Mouse (Mus musculus) liver (tissue): ENCODE data around the gene Gdpd1.
A peak's percentile ranks its signal among the peaks of the same experiment; 100 is the strongest.
"Not testable (repeated sequence)": the region's sequence is repeated elsewhere in the genome, so short reads cannot be mapped to it uniquely, and the experiment has no call there.

Experiments
- DNase-seq: peaks from one replicate; pipeline ENCODE4 v3.0.0-alpha.2; 2020; ENCODE audit warnings: mixed read lengths

Gdpd1 gene

GRCm38 (mm10) chr11:87073866-87074440 lies at the start of gene Gdpd1:
Gdpd1 (minus strand) TSS chr11:87074062.
- peak; percentile 92 for DNase-seq

GRCm38 (mm10) chr11:87121864-87122263 lies 48.0 kb upstream of the Gdpd1 start:
- no peak for DNase-seq

- DNase-seq: no peak
Observed at GRCm38 (mm10) chr11:87110172-87110909, 36.5 kb upstream of the Gdpd1 start.

GRCm38 (mm10) chr11:87109519-87110171 lies 35.8 kb upstream of the Gdpd1 start:
- DNase-seq: peak; percentile 57

- DNase-seq: peak; percentile 97
Observed at GRCm38 (mm10) chr11:87108755-87109518, 35.1 kb upstream of the Gdpd1 start, which contains the start of gene Ska2. Ska2 (plus strand) TSS chr11:87109234.

GRCm38 (mm10) chr11:87108409-87108754 lies 34.5 kb upstream of the Gdpd1 start, which contains the start of gene Prr11:
Prr11 (minus strand) TSS chr11:87108708.
- no peak for DNase-seq

- DNase-seq: no peak
Observed at GRCm38 (mm10) chr11:87087142-87087541, 13.3 kb upstream of the Gdpd1 start.

DNA sequence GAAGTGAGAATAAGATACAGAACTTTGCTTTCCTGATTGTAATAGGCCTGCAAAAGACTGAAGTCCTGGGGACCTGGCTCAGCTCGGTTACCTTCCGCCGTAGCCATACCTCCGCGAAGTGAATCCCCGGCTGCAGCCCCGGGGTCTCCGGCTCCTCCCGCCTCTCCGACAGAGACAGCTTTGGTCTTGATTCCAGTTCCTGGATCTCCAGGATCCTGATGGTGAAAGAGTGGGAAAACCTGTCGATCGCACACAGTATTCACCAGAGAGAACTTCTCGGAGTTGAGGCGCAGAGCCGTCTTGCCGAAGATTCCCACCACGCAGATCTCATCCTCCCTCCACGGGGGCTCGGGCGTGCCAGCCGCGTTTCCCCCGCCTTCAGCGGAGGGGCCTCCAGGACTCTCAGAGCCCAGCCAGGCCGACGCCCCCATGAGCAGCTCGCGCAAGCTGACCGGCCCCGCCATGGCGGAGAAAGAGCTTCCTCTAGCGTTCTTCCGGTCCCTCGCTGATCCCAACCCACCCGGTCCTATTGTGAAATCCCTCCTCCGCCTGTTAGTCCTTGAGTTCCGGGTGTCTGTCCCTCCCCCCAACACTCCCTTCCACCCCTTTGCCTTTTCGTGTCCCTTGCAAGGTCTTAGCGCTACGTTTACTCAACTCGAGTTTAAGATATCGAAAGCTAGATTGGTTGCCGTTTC lies 12.6 kb upstream of the Gdpd1 start, which contains the start of gene Smg8:
Gene Smg8, minus strand, starts transcription at position 485 of the 695 bp plus-strand sequence.
- peak; percentile 85 for DNase-seq

GRCm38 (mm10) chr11:87085461-87085860 lies 11.6 kb upstream of the Gdpd1 start:
- DNase-seq: no peak

- no peak for DNase-seq
Observed at GRCm38 (mm10) chr11:87083712-87084111, 9.8 kb upstream of the Gdpd1 start.

- peak; percentile 70 for DNase-seq
Observed at GRCm38 (mm10) chr11:87073343-87073865, 458 bp downstream of the Gdpd1 start.

GRCm38 (mm10) chr11:87062087-87062486 lies 11.8 kb downstream of the Gdpd1 start:
- no peak for DNase-seq

- no peak for DNase-seq
Observed at GRCm38 (mm10) chr11:87060410-87060809, 13.5 kb downstream of the Gdpd1 start.

DNA sequence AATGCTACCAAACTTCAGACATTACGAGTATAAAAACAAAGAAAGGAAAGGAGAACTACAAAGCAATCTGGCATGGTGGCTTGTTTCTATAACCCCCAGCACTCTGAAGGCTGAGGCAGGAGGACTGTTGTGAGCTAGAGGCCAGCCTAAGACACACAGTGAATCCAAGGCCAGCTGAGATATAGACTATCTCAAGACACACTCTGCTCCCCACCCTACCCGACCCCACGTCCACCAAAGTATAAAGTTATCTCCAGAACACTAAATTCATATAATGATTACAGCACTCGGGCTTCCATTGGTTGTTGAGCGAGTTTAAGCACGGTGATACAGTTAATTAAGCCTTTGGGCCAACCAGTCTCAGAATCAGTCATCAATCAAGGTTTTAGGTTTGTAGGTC lies 17.6 kb downstream of the Gdpd1 start:
- DNase-seq: peak; percentile 52

DNA sequence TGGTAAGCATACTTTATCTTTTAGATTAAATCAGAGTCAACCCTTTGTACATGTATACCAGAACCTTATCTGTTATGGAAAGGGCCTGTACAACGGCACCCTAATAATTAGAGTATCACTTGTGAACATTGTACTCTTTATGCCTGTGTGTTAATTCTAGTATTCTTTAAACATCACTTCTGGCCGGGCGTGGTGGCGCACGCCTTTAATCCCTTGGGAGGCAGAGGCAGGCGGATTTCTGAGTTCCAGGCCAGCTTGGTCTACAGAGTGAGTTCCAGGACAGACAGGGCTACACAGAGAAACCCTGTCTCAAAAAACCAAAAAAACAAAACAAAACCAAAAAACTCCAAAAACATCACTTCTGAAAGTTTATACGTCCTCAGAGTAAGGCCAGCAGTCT lies 25.0 kb downstream of the Gdpd1 start:
- DNase-seq: not testable (repeated sequence)

GRCm38 (mm10) chr11:87046968-87047367 lies 26.9 kb downstream of the Gdpd1 start:
- DNase-seq: peak; percentile 18

DNA sequence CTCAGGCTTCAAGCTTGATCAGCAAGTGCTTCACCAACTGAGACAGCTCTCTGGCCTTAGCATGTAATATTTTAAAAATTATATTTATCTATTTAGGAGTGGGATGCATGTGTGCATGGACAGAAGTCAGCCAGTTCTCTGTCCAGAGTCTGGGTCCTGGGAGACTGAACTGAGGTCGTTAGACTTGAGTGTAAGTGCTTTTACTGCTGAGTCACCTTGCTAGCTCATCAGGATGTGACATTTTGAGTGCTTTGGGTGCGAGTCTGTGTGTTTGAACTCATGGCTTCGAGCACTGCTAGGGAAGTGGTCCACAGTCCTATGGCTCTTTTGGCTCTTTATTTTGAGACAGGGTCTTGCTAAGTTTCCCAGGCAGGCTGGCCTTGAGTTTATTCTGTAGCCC lies 30.8 kb downstream of the Gdpd1 start:
- DNase-seq: no peak

DNA sequence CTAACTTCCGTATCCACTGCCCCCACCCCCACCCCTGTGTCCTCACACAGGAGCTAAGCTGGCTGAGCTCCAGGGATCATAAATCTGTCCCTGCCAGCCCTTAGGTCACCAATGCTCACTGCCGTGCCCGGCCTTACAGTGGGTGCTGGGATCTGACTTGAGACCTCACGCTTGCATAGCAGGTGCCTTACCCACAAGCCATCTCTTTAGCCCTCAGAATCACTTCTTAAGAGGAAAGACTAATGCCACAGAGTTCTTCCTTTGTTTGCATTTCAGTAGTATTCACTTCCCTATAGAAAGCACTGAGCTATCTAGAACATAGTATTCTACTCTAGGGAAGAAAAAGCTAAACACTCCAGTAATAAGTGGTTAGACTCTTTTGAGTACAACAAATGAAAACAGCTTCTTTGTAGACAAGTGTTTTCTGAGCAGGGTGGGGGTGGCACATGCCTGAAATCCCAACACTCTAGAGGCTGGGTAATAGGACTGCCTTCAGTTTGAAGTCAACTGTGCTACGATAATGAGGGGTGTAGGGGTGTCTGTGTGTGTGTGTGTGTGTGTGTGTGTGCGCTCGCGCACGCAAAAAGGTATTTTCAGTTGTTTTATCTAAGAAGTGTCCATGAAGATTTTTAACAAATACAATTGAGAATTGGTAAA lies 34.4 kb downstream of the Gdpd1 start:
- DNase-seq: no peak

GRCm38 (mm10) chr11:87036180-87036579 lies 37.7 kb downstream of the Gdpd1 start:
- DNase-seq: peak; percentile 38

GRCm38 (mm10) chr11:87028212-87028611 lies 45.6 kb downstream of the Gdpd1 start:
- no peak for DNase-seq

- DNase-seq: no peak
Observed at GRCm38 (mm10) chr11:87026096-87026875, 47.6 kb downstream of the Gdpd1 start.
